Mouse (Mus musculus): Measurements from ENCODE around the gene Syne2.

- TF ChIP-seq POLR2A (IDR thresholded peaks at IDR 0.05; ENCODE audit: borderline replicate concordance, low read depth, low read length) (no peak), CTCF (IDR thresholded peaks at IDR 0.05; ENCODE audit: low read depth, low read length) (no peak)
Observed at GRCm38 (mm10) chr12:75781995-75782394, 35.9 kb upstream of the Syne2 start.
